Mouse (Mus musculus) Patski (cell line): ENCODE data around the gene Aig1. TPM values are rescaled to one million over a fixed set of nuclear protein-coding genes. Genes with fewer than 3 reads are reported as not detected.

Experiments used
- ATAC-seq: fragments of 100-300 bp; one replicate; pipeline ENCODE4 v1.8.0; 2021
- CTCF ChIA-PET: fragments of 350-600 bp; sonication (Branson Sonifier 250); formaldehyde crosslinking; loops from one replicate; lab custom pipeline; 2022; ENCODE audit warnings: inconsistent platforms; lab: Charles Lee
- POLR2A ChIA-PET: fragments of 350-600 bp; sonication (Branson Sonifier 250); formaldehyde crosslinking; loops from one replicate; lab custom pipeline; 2022; ENCODE audit warnings: antibody characterized with exemption, inconsistent platforms; lab: Charles Lee
- DNase-seq: peaks from one replicate; pipeline ENCODE4 v3.0.0-alpha.2; 2011; ENCODE audit warnings: low read depth, low spot score
- H3K27me3 ChIP-seq: fragments of 371-371 bp; one replicate; pipeline ENCODE4 v1.5.1; 2021
- CTCF ChIP-seq: fragments of 100-300 bp; IDR thresholded peaks from one replicate; pipeline ENCODE4 v1.5.1; 2021
- in situ Hi-C: fragments of 300-500 bp; cut with MboI; formaldehyde crosslinking; loops from 3 replicates; pipeline ENCODE4 v1.11.1; 2018; ENCODE audit warnings: low pct_unique_long_range_greater_than_20kb, mixed read lengths
- polyA plus RNA-seq: library from polyadenylated mRNA; unstranded; gene quantifications from one replicate; pipeline ENCODE4 v1.2.3, GENCODE M21; 2021

Gene Aig1
- polyA plus RNA-seq, 1 experiment from 2014 or later: 17.8 TPM

GRCm38 (mm10) chr10:13832546-13833033, 36.2 kb downstream of the Aig1 start:
- DNase-seq: peak; percentile 10
- peak; percentile 12 for ATAC-seq
- in situ Hi-C loops: no loop called here
- CTCF ChIA-PET: no interaction called here
- H3K27me3 ChIP-seq: no peaks in the 10 kb centered on the region
- POLR2A ChIA-PET: no interaction called here
- TF ChIP-seq CTCF: no peak

- no peak for TF ChIP-seq CTCF
- ChIA-PET POLR2A (no interaction called here), CTCF (no interaction called here)
- DNase-seq (no peak), ATAC-seq (no peak)
- in situ Hi-C loops: no loop called here
- no peaks in the 10 kb centered on the region for H3K27me3 ChIP-seq
Measured at GRCm38 (mm10) chr10:13827150-13827549, 41.6 kb downstream of the Aig1 start.

- TF ChIP-seq CTCF: no peak
- H3K27me3 ChIP-seq: no peaks in the 10 kb centered on the region
- DNase-seq: no peak
- ChIA-PET POLR2A (no interaction called here), CTCF (no interaction called here)
- no peak for ATAC-seq
- in situ Hi-C loops: no loop called here
Measured at GRCm38 (mm10) chr10:13813591-13813990, 55.2 kb downstream of the Aig1 start.

- in situ Hi-C loops: no loop called here
- DNase-seq (no peak), ATAC-seq (no peak)
- no peak for TF ChIP-seq CTCF
- ChIA-PET POLR2A (no interaction called here), CTCF (interaction anchor here (0.8 to 1.5 kb wide), 2 partner anchors 9 to 48 kb away, joined by 3 read pairs; no protein-coding TSS in a partner anchor)
- H3K27me3 ChIP-seq: no peaks in the 10 kb centered on the region
Measured at GRCm38 (mm10) chr10:13808291-13808690, 60.5 kb downstream of the Aig1 start.

GRCm38 (mm10) chr10:13806806-13807205, 62.0 kb downstream of the Aig1 start:
- TF ChIP-seq CTCF: no peak
- POLR2A ChIA-PET: no interaction called here
- in situ Hi-C loops: no loop called here
- DNase-seq: no peak
- no peaks in the 10 kb centered on the region for H3K27me3 ChIP-seq
- no peak for ATAC-seq
- CTCF ChIA-PET: interaction anchor here (1.5 kb wide), 1 partner anchor 49 kb away, joined by 3 read pairs; no protein-coding TSS in a partner anchor

GRCm38 (mm10) chr10:13801296-13801695, 67.5 kb downstream of the Aig1 start:
- H3K27me3 ChIP-seq: no peaks in the 10 kb centered on the region
- ATAC-seq: no peak
- POLR2A ChIA-PET: interaction anchor here (1.2 kb wide), 1 partner anchor 37 kb away, joined by 3 read pairs; no protein-coding TSS in a partner anchor
- DNase-seq: no peak
- CTCF ChIA-PET: interaction anchor here (0.7 kb wide), 1 partner anchor 9 kb away, joined by 3 read pairs; no protein-coding TSS in a partner anchor
- in situ Hi-C loops: no loop called here
- TF ChIP-seq CTCF: no peak

- no peaks in the 10 kb centered on the region for H3K27me3 ChIP-seq
- DNase-seq: no peak
- ATAC-seq: no peak
- POLR2A ChIA-PET: no interaction called here
- CTCF ChIA-PET: no interaction called here
- in situ Hi-C loops: no loop called here
- no peak for TF ChIP-seq CTCF
Measured at GRCm38 (mm10) chr10:13793458-13793857, 75.3 kb downstream of the Aig1 start.

GRCm38 (mm10) chr10:13792788-13793187, 76.0 kb downstream of the Aig1 start:
- peak; percentile 38 for DNase-seq
- in situ Hi-C loops: no loop called here
- POLR2A ChIA-PET: no interaction called here
- no peak for ATAC-seq
- no peaks in the 10 kb centered on the region for H3K27me3 ChIP-seq
- CTCF ChIA-PET: interaction anchor here (1.3 kb wide), 1 partner anchor 11 kb away, joined by 4 read pairs; no protein-coding TSS in a partner anchor
- TF ChIP-seq CTCF: no peak

- no peak for TF ChIP-seq CTCF
- no peak for ATAC-seq
- CTCF ChIA-PET: no interaction called here
- POLR2A ChIA-PET: no interaction called here
- DNase-seq: no peak
- H3K27me3 ChIP-seq: no peaks in the 10 kb centered on the region
- in situ Hi-C loops: no loop called here
Measured at GRCm38 (mm10) chr10:13789604-13790003, 79.2 kb downstream of the Aig1 start.

GRCm38 (mm10) chr10:13788057-13788456, 80.7 kb downstream of the Aig1 start:
- DNase-seq (no peak), ATAC-seq (no peak)
- ChIA-PET CTCF (interaction anchor here (1.3 kb wide), 1 partner anchor 20 kb away, joined by 3 read pairs; no protein-coding TSS in a partner anchor), POLR2A (no interaction called here)
- no peaks in the 10 kb centered on the region for H3K27me3 ChIP-seq
- in situ Hi-C loops: no loop called here
- TF ChIP-seq CTCF: no peak

- DNase-seq: no peak
- ChIA-PET CTCF (interaction anchor here (1.5 to 1.7 kb wide), 2 partner anchors 9 to 11 kb away, joined by 3 to 4 read pairs; no protein-coding TSS in a partner anchor), POLR2A (no interaction called here)
- no peak for TF ChIP-seq CTCF
- no peaks in the 10 kb centered on the region for H3K27me3 ChIP-seq
- no peak for ATAC-seq
- in situ Hi-C loops: no loop called here
Measured at GRCm38 (mm10) chr10:13782774-13783173, 86.0 kb downstream of the Aig1 start.
